Mouse (Mus musculus): ENCODE results near the gene Wdr93.
A peak's percentile ranks its signal among the peaks of the same experiment; 100 is the strongest.
"Not testable (repeated sequence)": the region's sequence is repeated elsewhere in the genome, so short reads cannot be mapped to it uniquely, and the experiment has no call there.

The Wdr93 gene

GRCm38 (mm10) chr7:79749511-79749910, 6.5 kb downstream of the Wdr93 start:
- DNase-seq (ENCODE audit: low read depth), result no peak

- DNase-seq (ENCODE audit: low read depth), result no peak
Observed at GRCm38 (mm10) chr7:79756334-79756733, 13.4 kb downstream of the Wdr93 start.

GRCm38 (mm10) chr7:79758176-79758575, 15.2 kb downstream of the Wdr93 start:
- DNase-seq (ENCODE audit: low read depth), result no peak

- DNase-seq (ENCODE audit: low read depth), result no peak
Observed at GRCm38 (mm10) chr7:79759766-79760165, 16.8 kb downstream of the Wdr93 start.

DNA sequence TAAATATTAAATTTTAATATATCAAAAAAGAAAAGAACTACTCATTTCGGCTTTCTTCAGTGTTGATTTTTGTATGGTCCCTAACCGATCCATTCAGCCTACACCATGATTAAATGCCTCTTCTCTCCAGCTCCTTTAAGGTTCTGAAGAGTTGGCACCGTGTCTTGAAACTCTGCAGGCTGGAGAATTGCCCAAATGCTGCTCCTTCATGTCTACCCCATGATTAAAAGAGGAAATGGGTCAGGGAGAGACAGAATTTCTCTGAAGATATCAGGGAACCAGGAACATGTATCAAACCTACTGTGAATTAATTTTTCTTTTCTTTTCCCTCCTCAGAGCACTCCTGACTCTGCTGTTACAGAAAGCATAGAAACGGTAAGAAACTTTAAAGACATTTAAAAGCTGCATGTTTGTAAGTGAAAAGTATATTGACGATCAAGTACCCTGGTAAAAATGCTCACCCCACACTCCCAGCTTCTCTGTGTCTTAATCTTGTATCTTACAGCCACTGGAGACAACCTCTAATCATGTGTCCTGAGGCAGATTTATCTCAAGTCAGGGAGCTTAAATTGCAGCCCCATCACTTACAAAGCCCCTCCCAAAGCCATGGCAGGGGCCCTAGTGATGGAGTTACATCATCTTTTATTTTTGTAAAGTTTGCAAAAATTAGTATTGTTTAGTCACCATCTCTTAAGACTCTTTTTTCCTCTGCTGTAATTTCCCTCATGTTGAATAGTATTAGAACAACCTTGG, 18.3 kb downstream of the Wdr93 start:
- DNase-seq (ENCODE audit: low read depth), result no peak

GRCm38 (mm10) chr7:79762106-79762505, 19.1 kb downstream of the Wdr93 start:
- no peak for DNase-seq (ENCODE audit: low read depth)

- no peak for DNase-seq (ENCODE audit: low read depth)
Observed at GRCm38 (mm10) chr7:79765991-79766390, 23.0 kb downstream of the Wdr93 start.

DNA sequence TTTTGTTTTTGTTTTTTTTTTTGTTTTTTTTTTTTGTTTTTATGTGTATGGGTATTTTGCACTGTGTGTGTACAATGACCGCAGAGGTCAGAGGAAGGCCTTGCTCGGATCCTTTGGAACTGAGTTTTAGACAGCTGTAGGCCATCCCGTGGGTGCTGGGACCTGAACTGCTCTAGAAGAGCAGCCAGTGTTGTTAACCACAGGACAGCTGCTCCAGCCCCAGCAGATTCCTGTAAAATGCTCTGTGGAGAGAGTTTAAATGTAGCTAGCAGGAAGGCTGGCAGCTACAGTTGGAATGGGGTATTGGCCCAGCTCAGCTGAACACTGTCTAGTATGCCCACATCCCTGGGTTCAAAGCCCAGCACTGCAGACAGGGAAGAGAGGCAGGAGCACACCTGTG, 26.7 kb downstream of the Wdr93 start:
- no peak for DNase-seq (ENCODE audit: low read depth)

DNA sequence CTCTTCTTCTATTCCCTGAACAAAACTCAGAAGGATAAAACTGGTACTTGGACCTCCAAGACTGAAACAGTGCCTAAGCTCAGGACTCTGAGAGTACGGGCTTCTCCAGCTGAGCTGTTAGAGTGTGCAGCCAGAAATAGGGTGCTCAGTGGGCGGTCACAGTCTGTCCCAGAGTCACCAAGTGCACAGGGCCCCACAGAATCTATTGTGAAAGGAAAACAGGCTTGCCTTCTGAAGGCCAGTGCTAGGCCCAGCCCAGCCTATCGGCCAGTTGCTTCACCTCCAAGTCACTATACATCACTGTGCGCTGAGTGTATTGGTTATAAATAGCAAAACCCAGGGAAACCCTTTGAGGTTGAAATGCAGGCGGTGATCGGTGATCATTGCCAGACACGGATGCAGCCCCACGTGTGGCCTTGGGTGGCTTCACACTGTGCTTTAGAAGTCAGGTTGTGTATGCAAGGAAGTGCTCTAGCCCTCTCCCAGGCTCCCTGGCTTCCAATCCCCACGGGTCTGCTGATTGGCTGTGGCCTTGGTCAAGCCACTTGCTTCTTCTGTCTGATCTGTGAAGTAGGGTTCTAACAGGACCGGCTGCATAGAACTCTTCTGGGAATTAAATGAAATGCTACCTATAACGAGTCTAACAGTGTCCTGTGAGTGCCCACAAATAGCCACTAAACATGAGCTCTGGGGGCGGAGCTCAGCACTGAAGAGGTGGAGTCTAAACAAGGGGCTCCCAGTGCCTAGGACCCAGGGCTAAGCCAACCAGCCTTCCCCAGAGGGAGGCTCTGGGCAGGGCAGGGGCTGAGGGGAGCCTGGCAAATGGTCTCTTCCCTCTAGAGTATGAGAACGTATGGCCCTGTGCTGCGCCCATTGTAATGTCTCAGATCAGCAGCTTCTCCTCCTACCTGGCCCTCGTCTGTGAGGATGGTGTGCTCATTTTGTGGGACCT, 28.9 kb downstream of the Wdr93 start:
- no peak for DNase-seq (ENCODE audit: low read depth)

GRCm38 (mm10) chr7:79780647-79781626, 38.0 kb downstream of the Wdr93 start:
- DNase-seq (ENCODE audit: low read depth), result peak; percentile 79

DNA sequence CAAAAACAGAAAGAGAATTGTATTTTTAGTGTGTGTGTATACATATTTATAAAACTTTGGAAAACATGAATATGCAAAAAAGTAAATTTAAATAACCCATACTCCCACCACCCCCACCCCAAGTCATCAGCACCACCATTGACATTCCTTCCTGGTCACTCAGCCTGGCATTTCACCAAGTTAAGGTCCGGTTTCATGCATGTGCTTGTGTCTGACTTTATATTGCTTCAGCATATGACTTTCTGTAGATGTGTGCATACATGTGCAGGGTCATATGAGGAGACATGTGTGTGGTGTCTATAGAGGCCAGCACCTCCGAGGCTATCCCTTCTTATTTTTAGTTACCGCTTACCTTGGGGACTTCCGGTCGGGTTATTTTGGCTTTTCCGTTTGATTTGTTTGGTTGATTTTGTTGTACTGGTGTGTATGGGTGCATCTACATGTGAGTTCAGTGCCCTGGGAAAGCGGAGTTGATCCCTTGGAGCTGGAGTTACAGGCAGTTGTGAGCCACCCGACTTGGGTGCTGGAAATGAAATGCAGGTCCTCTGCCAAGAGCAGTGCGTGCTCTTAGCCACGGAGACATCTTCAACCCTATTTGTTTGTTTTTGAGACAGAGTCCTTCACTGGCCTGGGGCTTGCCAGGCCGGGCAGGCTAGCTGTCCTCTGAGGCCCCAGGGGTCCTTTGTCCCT, 39.0 kb downstream of the Wdr93 start:
- no peak for DNase-seq (ENCODE audit: low read depth)

DNA sequence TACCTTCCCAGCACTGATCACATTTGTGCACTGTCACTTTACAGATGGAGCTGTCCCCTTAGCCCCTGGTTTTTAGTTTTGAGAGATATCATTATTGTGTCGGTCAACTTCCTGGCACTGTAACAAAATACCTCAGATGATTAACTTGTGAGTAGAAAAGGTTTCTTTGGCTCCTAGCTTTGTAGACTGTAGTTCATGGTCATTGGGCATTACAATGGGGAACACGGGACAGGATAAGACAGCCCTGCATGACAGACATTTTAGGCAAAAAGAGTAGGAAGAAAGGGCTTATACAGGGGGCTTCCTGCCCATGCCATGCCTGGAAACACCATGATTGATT, 39.5 kb downstream of the Wdr93 start:
- no peak for DNase-seq (ENCODE audit: low read depth)

- peak; percentile 70 for DNase-seq (ENCODE audit: low read depth)
Observed at GRCm38 (mm10) chr7:79786295-79786694, 43.3 kb downstream of the Wdr93 start.

- DNase-seq (ENCODE audit: low read depth), result not testable (repeated sequence)
Observed at GRCm38 (mm10) chr7:79789812-79790211, 46.8 kb downstream of the Wdr93 start.

GRCm38 (mm10) chr7:79792635-79793421, 49.9 kb downstream of the Wdr93 start:
- peak; percentile 34 for DNase-seq (ENCODE audit: low read depth)

GRCm38 (mm10) chr7:79793688-79794087, 50.7 kb downstream of the Wdr93 start, which contains the start of gene Mesp1:
Mesp1 (minus strand) TSS chr7:79793788.
- no peak for DNase-seq (ENCODE audit: low read depth)

DNA sequence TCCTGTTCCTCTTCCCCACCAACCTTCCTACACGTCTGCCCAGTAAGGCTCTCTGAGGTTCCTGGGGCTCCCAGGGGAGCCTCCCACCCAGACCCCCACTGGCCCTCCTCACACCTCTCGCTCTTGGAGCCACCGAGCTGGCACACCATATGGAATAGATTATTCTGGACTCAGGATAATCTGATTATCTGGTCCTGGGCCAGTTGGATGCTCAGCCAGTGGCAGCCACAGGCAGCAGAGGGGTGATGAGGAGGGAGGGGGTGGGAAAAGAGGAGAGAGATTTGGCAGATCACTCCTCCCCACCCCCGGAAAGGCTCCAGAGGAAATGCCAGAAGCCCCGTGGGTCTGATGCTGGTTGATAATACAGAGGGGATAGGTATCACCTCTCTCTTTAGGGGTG, 55.6 kb downstream of the Wdr93 start:
- no peak for DNase-seq (ENCODE audit: low read depth)

DNA sequence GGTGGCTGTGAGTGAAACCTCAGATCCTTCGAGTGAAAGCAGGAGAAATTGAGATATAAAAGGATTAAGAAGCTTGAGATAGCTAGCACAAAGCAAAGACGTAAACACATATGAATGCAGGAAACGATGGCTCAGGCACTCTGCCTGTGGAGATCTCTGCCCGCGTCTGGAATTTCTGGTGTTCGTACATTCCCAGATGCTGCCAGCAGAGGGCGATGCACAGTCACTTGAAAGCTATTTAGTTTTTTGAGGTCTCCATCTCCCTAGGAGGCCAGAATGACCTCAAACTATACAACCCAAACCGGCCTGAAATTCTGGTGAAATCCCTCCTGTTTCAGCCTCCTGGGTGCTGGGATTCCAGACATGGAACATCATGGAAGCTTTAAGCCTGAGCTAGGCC, 56.1 kb downstream of the Wdr93 start:
- DNase-seq (ENCODE audit: low read depth), result peak; percentile 72

DNA sequence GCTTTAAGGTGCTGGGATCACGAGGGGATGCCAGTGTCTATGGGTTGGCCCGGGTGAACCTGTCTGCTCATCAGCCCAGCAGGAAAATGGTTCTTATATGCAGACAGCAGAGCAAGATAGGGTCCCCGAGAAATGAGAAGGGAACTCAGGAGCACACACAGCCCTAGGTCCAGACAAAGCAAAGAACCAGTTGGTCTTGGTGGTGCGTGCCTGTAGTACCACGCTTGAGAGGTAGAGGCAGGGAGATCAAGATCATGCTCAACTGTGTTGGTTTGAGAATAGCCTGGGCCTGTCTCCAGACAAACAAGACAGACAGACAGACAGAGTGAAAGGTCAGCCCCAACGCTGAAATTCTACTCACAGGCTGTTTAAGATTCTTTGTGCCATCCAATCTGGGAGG, 56.5 kb downstream of the Wdr93 start:
- DNase-seq (ENCODE audit: low read depth), result no peak

DNA sequence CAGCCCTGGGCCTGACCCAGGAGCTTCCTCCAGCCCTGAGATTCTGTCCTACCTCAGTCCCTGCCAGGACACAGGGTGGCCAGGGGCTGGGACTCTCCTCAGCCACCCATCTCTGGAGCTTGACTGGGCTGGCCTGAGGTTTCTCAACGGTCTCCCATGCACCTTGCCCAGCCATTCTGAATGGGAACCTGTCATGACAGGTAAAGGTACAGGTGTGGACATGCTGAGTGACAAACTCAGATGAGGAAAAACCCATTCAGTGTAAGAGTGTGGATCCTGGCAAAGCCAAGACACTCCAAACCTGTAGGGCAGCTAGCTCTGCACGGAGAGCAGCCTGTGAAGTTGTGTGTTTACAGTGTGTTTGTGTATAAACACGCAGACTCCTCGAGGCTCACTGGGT, 57.4 kb downstream of the Wdr93 start:
- no peak for DNase-seq (ENCODE audit: low read depth)

DNA sequence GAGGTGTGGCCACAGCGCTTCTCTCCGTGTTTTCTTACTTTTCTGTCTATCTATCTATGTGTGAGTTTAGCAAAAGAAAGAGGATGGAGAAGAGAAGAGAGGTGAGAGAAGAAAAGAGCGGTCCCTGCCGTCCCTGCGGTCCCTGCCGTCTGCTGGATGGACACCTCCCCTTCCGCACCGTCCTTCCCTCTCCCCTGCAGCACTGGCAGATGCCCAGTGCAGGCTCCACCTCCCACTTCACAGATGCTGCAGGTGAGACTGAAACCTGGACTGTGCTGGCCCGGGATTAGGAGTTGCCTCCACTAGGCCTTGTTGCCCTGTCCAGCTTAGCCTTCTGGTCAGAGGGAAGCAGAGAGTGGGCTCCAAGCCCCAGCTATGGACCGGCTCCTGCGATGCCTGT, 58.4 kb downstream of the Wdr93 start:
- no peak for DNase-seq (ENCODE audit: low read depth)

Measured in naive thymus-derived CD4-positive, alpha-beta T cell, adult 2 months (primary cell).